Comparison of ENCODE assay signal across 1 mouse cellular context in the genomic region with DNA sequence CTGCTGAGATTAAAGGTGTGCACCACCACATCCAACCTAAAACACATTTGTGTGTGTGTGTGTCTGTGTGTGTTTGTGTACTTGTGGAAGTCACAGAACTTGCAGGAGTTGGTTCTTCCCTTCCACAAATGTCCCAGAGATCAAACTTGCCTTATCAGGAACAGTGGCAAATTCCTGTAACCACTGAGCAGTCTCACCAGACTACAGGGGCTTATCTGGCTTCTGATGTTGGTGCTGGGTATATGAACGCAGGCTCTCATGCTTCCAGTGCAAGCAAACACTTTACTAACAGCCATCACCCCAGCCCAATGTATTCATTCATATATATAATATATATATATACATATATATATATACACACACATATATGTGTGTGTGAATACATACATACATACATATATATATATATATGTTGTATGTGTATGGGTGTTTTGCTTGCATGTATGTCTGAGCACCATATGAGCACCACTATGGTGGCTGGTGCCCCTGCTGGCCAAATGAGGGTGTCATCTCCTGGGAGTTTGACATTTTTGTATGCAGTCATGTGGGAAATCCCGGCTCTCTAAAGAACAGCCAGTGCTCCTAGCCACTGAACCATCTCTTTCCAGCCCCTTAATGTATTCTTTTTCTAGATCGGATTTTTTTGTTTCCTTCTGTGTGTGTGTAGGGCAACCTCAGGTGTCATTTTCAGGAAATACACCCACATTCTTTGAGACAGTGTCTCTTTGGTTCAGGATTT.
TF ChIP-seq lines count a peak whose summit lies in the region.

No protein-coding gene starts in this region.

TF ChIP-seq in CH12.LX, 34 proteins besides CTCF, POLR2A, EP300 and RAD21 (continued from another document):
- TF ChIP-seq MXI1 (IDR thresholded peaks at IDR 0.05; ENCODE audit: low read depth, low read length) (peak; percentile 64; the same call in 1 of the 2 replicates), BHLHE40 (IDR thresholded peaks at IDR 0.05; ENCODE audit: low read depth, low read length) (peak; percentile 11; the same call in 1 of the 2 replicates), KAT2A (IDR thresholded peaks at IDR 0.05; ENCODE audit: insufficient replicate concordance, low read length) (no peak), MAZ (IDR thresholded peaks at IDR 0.05; ENCODE audit: low read depth, low read length) (peak; percentile 40; the same call in 1 of the 2 replicates), USF1 (IDR thresholded peaks at IDR 0.05; ENCODE audit: low read depth, low read length) (no peak; the same call in 1 of the 2 replicates), MAX (IDR thresholded peaks at IDR 0.05; ENCODE audit: low read length) (peak; percentile 68), NRF1 (IDR thresholded peaks at IDR 0.05; ENCODE audit: low read depth, low read length) (no peak), RCOR1 (conservative IDR thresholded peaks at IDR 0.05; ENCODE audit: low read depth, low read length) (0 out of 2 replicates have a peak, but pooled peaks have one; percentile 28), TBP (conservative IDR thresholded peaks at IDR 0.05; ENCODE audit: low read depth, low read length) (no peak), TCF12 (IDR thresholded peaks at IDR 0.05; ENCODE audit: low read depth, low read length) (0 out of 2 replicates have a peak, but pooled peaks have one; percentile 14), CHD2 (IDR thresholded peaks at IDR 0.05; ENCODE audit: low read length) (no peak), ZMIZ1 (IDR thresholded peaks at IDR 0.05; ENCODE audit: low read depth, low read length) (no peak), USF2 (conservative IDR thresholded peaks at IDR 0.05; ENCODE audit: low read depth, low read length) (no peak), ZC3H11A (IDR thresholded peaks at IDR 0.05; ENCODE audit: low read depth, low read length) (no peak), E2F4 (IDR thresholded peaks at IDR 0.05; ENCODE audit: insufficient replicate concordance, low read depth, low read length) (no peak), ETS1 (conservative IDR thresholded peaks at IDR 0.05; ENCODE audit: low read depth, low read length) (peak; percentile 41; the same call in 1 of the 2 replicates), UBTF (IDR thresholded peaks at IDR 0.05; ENCODE audit: low read depth, low read length) (no peak)
